Mouse (Mus musculus) liver, embryonic 14.5 days (tissue): ENCODE measurements around the gene Phf13.

Source experiments
- CTCF ChIP-seq: IDR thresholded peaks from 2 replicates; pipeline ENCODE4 v1.5.1; 2016; ENCODE audit warnings: antibody characterized with exemption, low read depth, control low read depth
- EP300 ChIP-seq: IDR thresholded peaks from 2 replicates; pipeline ENCODE4 v1.6.1; 2016; ENCODE audit warnings: antibody characterized with exemption, low read depth

GRCm38 (mm10) chr4:152008148-152008500, 12.1 kb upstream of the Phf13 start:
- TF ChIP-seq CTCF (no peak), EP300 (no peak)
